Mouse (Mus musculus) liver, embryonic 11.5 days (tissue): Measurements from ENCODE around the gene Cmip. TPM values are rescaled to one million over a fixed set of nuclear protein-coding genes. Genes with fewer than 3 reads are reported as not detected.

ENCODE experiments used
- ATAC-seq: fragments of 200-750 bp; cut with Nextera tagmentation; replicated peaks from 2 replicates; pipeline ENCODE4 v1.8.0; 2017; ENCODE audit warnings: moderate number of reproducible peaks, mild to moderate bottlenecking, moderate TSS enrichment, moderate library complexity; ENCODE audit not compliant: low FRiP score
- DNase-seq: peaks from one replicate; pipeline ENCODE4 v3.0.0-alpha.2; 2017; ENCODE audit warnings: low spot score
- H3K27ac ChIP-seq: fragments of 300-500 bp; sonication (generic); 2 replicates; pipeline ENCODE4 v1.5.1; 2014; ENCODE audit warnings: mild to moderate bottlenecking, low read depth, low read length, control low read depth
- H3K27me3 ChIP-seq: fragments of 300-500 bp; sonication (generic); replicated peaks from 2 replicates; pipeline ENCODE4 v1.6.1; 2014; ENCODE audit warnings: low read length, mixed read lengths; ENCODE audit not compliant: control insufficient read depth, insufficient read depth
- H3K36me3 ChIP-seq: fragments of 300-500 bp; sonication (generic); 2 replicates; pipeline ENCODE4 v1.6.1; 2014; ENCODE audit warnings: mild to moderate bottlenecking, low read length, moderate library complexity, mixed read lengths; ENCODE audit not compliant: control insufficient read depth, insufficient read depth
- H3K4me1 ChIP-seq: fragments of 300-500 bp; sonication (generic); replicated peaks from 2 replicates; pipeline ENCODE4 v1.6.1; 2014; ENCODE audit warnings: low read length, mixed read lengths; ENCODE audit not compliant: control insufficient read depth, insufficient read depth
- H3K4me2 ChIP-seq: fragments of 300-500 bp; sonication (generic); 2 replicates; pipeline ENCODE4 v1.6.1; 2014; ENCODE audit warnings: mild to moderate bottlenecking, control low read depth, moderate library complexity
- H3K4me3 ChIP-seq: fragments of 300-500 bp; sonication (generic); 2 replicates; pipeline ENCODE4 v1.5.1; 2014; ENCODE audit warnings: low read depth, low read length, control low read depth
- H3K9ac ChIP-seq: fragments of 300-500 bp; sonication (generic); 2 replicates; pipeline ENCODE4 v1.6.1; 2014; ENCODE audit warnings: low read depth, low read length, control low read depth
- H3K9me3 ChIP-seq: fragments of 300-500 bp; sonication (generic); 2 replicates; pipeline ENCODE4 v1.6.1; 2016; ENCODE audit warnings: low read length, inconsistent platforms, mixed read lengths; ENCODE audit not compliant: control insufficient read depth
- WGBS: fragments of 180-500 bp; shearing (Covaris S2); extraction: QIAGEN DNeasy Blood & Tissue Kit; methylation state at CpG from one replicate; pipeline ENCODE4 v1.1.7; 2014; 5-methylcytosine and 5-hydroxymethylcytosine counted together
- polyA plus RNA-seq: library from polyadenylated mRNA; unstranded; fragments of >200 nt; fragmentation: Nextera tagmentation; extraction: Ambion mirVana; gene quantifications from 2 replicates; pipeline ENCODE4 v1.2.1, GENCODE M21; 2014

Cmip gene
- polyA plus RNA-seq, 1 experiment from 2014 or later = 17.1 TPM

- DNase-seq (no peak), ATAC-seq (no peak)
- no peak overlapping the region for H3K4me2 ChIP-seq
- no peak overlapping the region for H3K27ac ChIP-seq
- peaks cover 79% of the 10 kb centered on the region for H3K4me1 ChIP-seq
- no peaks in the 10 kb centered on the region for H3K36me3 ChIP-seq
- H3K27me3 ChIP-seq = no peaks in the 10 kb centered on the region
- WGBS = 74% methylated on average over 10 of the region's 10 CpGs
- no peak overlapping the region for H3K9ac ChIP-seq
- H3K9me3 ChIP-seq = no peaks in the 10 kb centered on the region
- H3K4me3 ChIP-seq = no peak overlapping the region
These were observed 37.9 kb downstream of the Cmip start for GRCm38 (mm10) chr8:117294812-117295211.

- 29% methylated on average over 12 of the region's 12 CpGs for WGBS
- ATAC-seq (peak; percentile 98), DNase-seq (peak; percentile 60)
- Histone ChIP-seq H3K4me2 (peak overlapping the region; percentile 59), H3K9ac (peak overlapping the region; percentile 60), H3K4me1 (peaks cover 84% of the 10 kb centered on the region), H3K4me3 (0 out of 2 replicates have a peak overlapping the region, but pooled peaks have one; percentile 13), H3K27ac (peak overlapping the region; percentile 89), H3K27me3 (no peaks in the 10 kb centered on the region), H3K9me3 (no peaks in the 10 kb centered on the region), H3K36me3 (no peaks in the 10 kb centered on the region)
These were observed 41.2 kb downstream of the Cmip start for GRCm38 (mm10) chr8:117297913-117298518.

GRCm38 (mm10) chr8:117299204-117299603, 42.3 kb downstream of the Cmip start:
- no peak overlapping the region for H3K4me2 ChIP-seq
- no peaks in the 10 kb centered on the region for H3K36me3 ChIP-seq
- WGBS = 61% methylated on average over 10 of the region's 10 CpGs
- H3K4me1 ChIP-seq = peaks cover 87% of the 10 kb centered on the region
- no peaks in the 10 kb centered on the region for H3K9me3 ChIP-seq
- no peak overlapping the region for H3K4me3 ChIP-seq
- DNase-seq (no peak), ATAC-seq (no peak)
- H3K9ac ChIP-seq = no peak overlapping the region; the same call in 1 of the 2 replicates
- H3K27me3 ChIP-seq = no peaks in the 10 kb centered on the region
- H3K27ac ChIP-seq = peak overlapping the region; percentile 89; the same call in 1 of the 2 replicates

GRCm38 (mm10) chr8:117300188-117300587, 43.3 kb downstream of the Cmip start:
- Histone ChIP-seq H3K4me2 (no peak overlapping the region), H3K9me3 (no peaks in the 10 kb centered on the region), H3K4me3 (no peak overlapping the region), H3K9ac (no peak overlapping the region), H3K4me1 (peaks cover 84% of the 10 kb centered on the region), H3K27ac (no peak overlapping the region), H3K36me3 (no peaks in the 10 kb centered on the region), H3K27me3 (no peaks in the 10 kb centered on the region)
- ATAC-seq (no peak), DNase-seq (no peak)
- WGBS = 71% methylated on average over 7 of the region's 7 CpGs

- 0 out of 2 replicates have a peak overlapping the region, but pooled peaks have one; percentile 21 for H3K27ac ChIP-seq
- H3K4me2 ChIP-seq = no peak overlapping the region
- H3K27me3 ChIP-seq = no peaks in the 10 kb centered on the region
- no peak overlapping the region for H3K9ac ChIP-seq
- no peak for ATAC-seq
- peaks cover 74% of the 10 kb centered on the region for H3K4me1 ChIP-seq
- DNase-seq = no peak
- H3K4me3 ChIP-seq = no peak overlapping the region
- H3K36me3 ChIP-seq = no peaks in the 10 kb centered on the region
- H3K9me3 ChIP-seq = no peaks in the 10 kb centered on the region
- WGBS = 92% methylated on average over 12 of the region's 12 CpGs
These were observed 44.7 kb downstream of the Cmip start for GRCm38 (mm10) chr8:117301457-117302041.

- WGBS = 80% methylated on average over 11 of the region's 11 CpGs
These were observed 45.2 kb downstream of the Cmip start for GRCm38 (mm10) chr8:117302072-117302471.

GRCm38 (mm10) chr8:117303666-117304065, 46.8 kb downstream of the Cmip start:
- DNase-seq (no peak), ATAC-seq (no peak)
- Histone ChIP-seq H3K4me3 (no peak overlapping the region), H3K27me3 (no peaks in the 10 kb centered on the region), H3K4me2 (no peak overlapping the region), H3K27ac (no peak overlapping the region), H3K9ac (no peak overlapping the region), H3K36me3 (no peaks in the 10 kb centered on the region), H3K4me1 (peaks cover 60% of the 10 kb centered on the region), H3K9me3 (no peaks in the 10 kb centered on the region)
- WGBS = 71% methylated on average over 9 of the region's 9 CpGs

More at GRCm38 (mm10) chr8:117302072-117302471, 45.2 kb downstream of the Cmip start:
- H3K36me3 ChIP-seq = no peaks in the 10 kb centered on the region
- H3K4me2 ChIP-seq = no peak overlapping the region
- H3K9ac ChIP-seq = no peak overlapping the region
- peaks cover 76% of the 10 kb centered on the region for H3K4me1 ChIP-seq
- no peaks in the 10 kb centered on the region for H3K27me3 ChIP-seq
- DNase-seq (no peak), ATAC-seq (no peak)
- no peaks in the 10 kb centered on the region for H3K9me3 ChIP-seq
- no peak overlapping the region for H3K4me3 ChIP-seq
- H3K27ac ChIP-seq = 0 out of 2 replicates have a peak overlapping the region, but pooled peaks have one; percentile 21

- H3K4me1 ChIP-seq = peaks cover 43% of the 10 kb centered on the region
- H3K4me2 ChIP-seq = no peak overlapping the region
- DNase-seq = no peak
- no peaks in the 10 kb centered on the region for H3K36me3 ChIP-seq
- H3K9me3 ChIP-seq = no peaks in the 10 kb centered on the region
- 36% methylated on average over 5 of the region's 5 CpGs for WGBS
- ATAC-seq = no peak
- H3K4me3 ChIP-seq = no peak overlapping the region
- H3K9ac ChIP-seq = no peak overlapping the region; the same call in 1 of the 2 replicates
- no peak overlapping the region for H3K27ac ChIP-seq
- no peaks in the 10 kb centered on the region for H3K27me3 ChIP-seq
These were observed 48.5 kb downstream of the Cmip start for GRCm38 (mm10) chr8:117305405-117305804.

GRCm38 (mm10) chr8:117306756-117307155, 49.9 kb downstream of the Cmip start:
- Histone ChIP-seq H3K4me1 (peaks cover 30% of the 10 kb centered on the region), H3K27ac (no peak overlapping the region), H3K27me3 (no peaks in the 10 kb centered on the region), H3K36me3 (no peaks in the 10 kb centered on the region), H3K9ac (no peak overlapping the region), H3K9me3 (no peaks in the 10 kb centered on the region), H3K4me2 (no peak overlapping the region), H3K4me3 (no peak overlapping the region)
- ATAC-seq (no peak), DNase-seq (no peak)
- 86% methylated on average over 7 of the region's 7 CpGs for WGBS
